Mouse (Mus musculus): ENCODE results near the gene Mob3c.

The Mob3c gene

GRCm38 (mm10) chr4:115835576-115835975 lies 7.7 kb downstream of the Mob3c start:
- no peak for DNase-seq (ENCODE audit: low read depth, low spot score)

GRCm38 (mm10) chr4:115838196-115838595 lies 10.3 kb downstream of the Mob3c start:
- DNase-seq (ENCODE audit: low read depth, low spot score): no peak

GRCm38 (mm10) chr4:115838696-115839641 lies 11.1 kb downstream of the Mob3c start, which contains the start of gene Mknk1:
Mknk1 (plus strand) TSS chr4:115839198.
- peak; percentile 90 for DNase-seq (ENCODE audit: low read depth, low spot score)

GRCm38 (mm10) chr4:115839956-115840355 lies 12.1 kb downstream of the Mob3c start:
- DNase-seq (ENCODE audit: low read depth, low spot score): no peak

GRCm38 (mm10) chr4:115840842-115841241 lies 12.9 kb downstream of the Mob3c start:
- DNase-seq (ENCODE audit: low read depth, low spot score): no peak

GRCm38 (mm10) chr4:115846656-115847055 lies 18.8 kb downstream of the Mob3c start:
- DNase-seq (ENCODE audit: low read depth, low spot score): no peak

GRCm38 (mm10) chr4:115847377-115847776 lies 19.5 kb downstream of the Mob3c start:
- no peak for DNase-seq (ENCODE audit: low read depth, low spot score)

- no peak for DNase-seq (ENCODE audit: low read depth, low spot score)
These were observed 20.2 kb downstream of the Mob3c start for GRCm38 (mm10) chr4:115848083-115848482.

- no peak for DNase-seq (ENCODE audit: low read depth, low spot score)
These were observed 21.2 kb downstream of the Mob3c start for GRCm38 (mm10) chr4:115848990-115849677.

GRCm38 (mm10) chr4:115850111-115850510 lies 22.2 kb downstream of the Mob3c start:
- no peak for DNase-seq (ENCODE audit: low read depth, low spot score)

- no peak for DNase-seq (ENCODE audit: low read depth, low spot score)
These were observed 22.7 kb downstream of the Mob3c start for GRCm38 (mm10) chr4:115850631-115851030.

- DNase-seq (ENCODE audit: low read depth, low spot score): no peak
These were observed 23.7 kb downstream of the Mob3c start for GRCm38 (mm10) chr4:115851569-115851968.

GRCm38 (mm10) chr4:115855100-115855499 lies 27.2 kb downstream of the Mob3c start:
- DNase-seq (ENCODE audit: low read depth, low spot score): no peak

GRCm38 (mm10) chr4:115855609-115856008 lies 27.7 kb downstream of the Mob3c start:
- no peak for DNase-seq (ENCODE audit: low read depth, low spot score)

- no peak for DNase-seq (ENCODE audit: low read depth, low spot score)
These were observed 28.4 kb downstream of the Mob3c start for GRCm38 (mm10) chr4:115856282-115856681.

- DNase-seq (ENCODE audit: low read depth, low spot score): no peak
These were observed 29.5 kb downstream of the Mob3c start for GRCm38 (mm10) chr4:115857293-115857883.

- no peak for DNase-seq (ENCODE audit: low read depth, low spot score)
These were observed 35.5 kb downstream of the Mob3c start for GRCm38 (mm10) chr4:115863352-115863751.

GRCm38 (mm10) chr4:115863880-115864279 lies 36.0 kb downstream of the Mob3c start:
- peak; percentile 39 for DNase-seq (ENCODE audit: low read depth, low spot score)

GRCm38 (mm10) chr4:115869512-115870210 lies 41.8 kb downstream of the Mob3c start:
- DNase-seq (ENCODE audit: low read depth, low spot score): no peak

- no peak for DNase-seq (ENCODE audit: low read depth, low spot score)
These were observed 45.3 kb downstream of the Mob3c start for GRCm38 (mm10) chr4:115873231-115873630.

- no peak for DNase-seq (ENCODE audit: low read depth, low spot score)
These were observed 50.4 kb downstream of the Mob3c start for GRCm38 (mm10) chr4:115878216-115878678.

All from embryo, embryonic 11.5 days (tissue).